Mouse (Mus musculus) intestine, embryonic 15.5 days (tissue): ENCODE results near the gene Fam151a. TPM values are rescaled to one million over a fixed set of nuclear protein-coding genes. Genes with fewer than 3 reads are reported as not detected.

Experiments used
- ATAC-seq: fragments of 200-750 bp; cut with Nextera tagmentation; 2 replicates; pipeline ENCODE4 v1.8.0; 2017; ENCODE audit warnings: moderate TSS enrichment, moderate library complexity
- H3K27ac ChIP-seq: fragments of 300-500 bp; sonication (generic); 2 replicates; pipeline ENCODE4 v1.5.1; 2015; ENCODE audit warnings: mild to moderate bottlenecking, inconsistent platforms
- H3K27me3 ChIP-seq: fragments of 300-500 bp; sonication (generic); replicated peaks from 2 replicates; pipeline ENCODE4 v1.6.1; 2015; ENCODE audit warnings: inconsistent platforms
- H3K36me3 ChIP-seq: fragments of 300-500 bp; sonication (generic); 2 replicates; pipeline ENCODE4 v1.6.1; 2015; ENCODE audit warnings: inconsistent platforms
- H3K4me1 ChIP-seq: fragments of 300-500 bp; sonication (generic); replicated peaks from 2 replicates; pipeline ENCODE4 v1.6.1; 2015; ENCODE audit warnings: inconsistent platforms
- H3K4me2 ChIP-seq: fragments of 300-500 bp; sonication (generic); replicated peaks from 2 replicates; pipeline ENCODE4 v1.6.1; 2015; ENCODE audit warnings: mild to moderate bottlenecking, inconsistent platforms
- H3K4me3 ChIP-seq: fragments of 300-500 bp; sonication (generic); replicated peaks from 2 replicates; pipeline ENCODE4 v1.5.1; 2015; ENCODE audit warnings: inconsistent platforms
- H3K9ac ChIP-seq: fragments of 300-500 bp; sonication (generic); 2 replicates; pipeline ENCODE4 v1.6.1; 2015; ENCODE audit warnings: inconsistent platforms
- H3K9me3 ChIP-seq: fragments of 300-500 bp; sonication (generic); 2 replicates; pipeline ENCODE4 v1.6.1; 2016; ENCODE audit warnings: inconsistent platforms
- WGBS: fragments of 180-500 bp; shearing (Covaris S2); methylation state at CpG from one replicate; pipeline ENCODE4 v1.1.7; 2015; 5-methylcytosine and 5-hydroxymethylcytosine counted together
- polyA plus RNA-seq: library from polyadenylated mRNA; unstranded; fragments of >200 nt; fragmentation: Nextera tagmentation; extraction: Ambion mirVana; gene quantifications from 2 replicates; pipeline ENCODE4 v1.2.1, GENCODE M21; 2015

The Fam151a gene
- 1.2 and 1.3 TPM in 2 replicates for polyA plus RNA-seq

DNA sequence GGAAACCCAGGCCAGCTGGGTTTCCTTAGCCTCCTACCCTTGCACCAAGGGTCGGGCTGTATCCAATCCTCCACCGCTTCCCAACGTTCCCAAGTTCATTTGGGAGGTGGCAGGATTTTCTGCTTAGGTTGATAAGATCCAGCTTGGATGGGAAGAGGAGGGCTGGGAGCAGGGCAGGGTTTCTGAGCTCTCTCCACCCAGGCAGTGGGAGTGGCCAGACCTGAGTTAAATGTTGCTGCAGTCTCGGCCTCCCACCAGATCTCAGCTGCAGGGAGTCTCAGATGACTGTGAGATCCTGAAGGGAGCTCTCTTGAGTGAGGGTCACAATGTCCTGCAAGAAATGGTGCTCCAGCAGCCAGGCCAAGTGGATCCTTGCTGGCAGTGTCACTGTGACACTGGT, at the start of gene Fam151a:
Fam151a (plus strand) TSS at position 254 of the 400 bp plus-strand sequence.
- no peaks in the 10 kb centered on the region for H3K27me3 ChIP-seq
- H3K4me2 ChIP-seq = no peak within 1 kb of the TSS
- H3K36me3 ChIP-seq = no peaks in the 10 kb centered on the region
- WGBS = 28% methylated on average over 4 of the region's 4 CpGs
- no peaks in the 10 kb centered on the region for H3K4me1 ChIP-seq
- no peak within 1 kb of the TSS for H3K27ac ChIP-seq
- no peak within 1 kb of the TSS for H3K4me3 ChIP-seq
- ATAC-seq = peak; percentile 61; the same call in 1 of the 2 replicates
- no peaks in the 10 kb centered on the region for H3K9me3 ChIP-seq
- no peak within 1 kb of the TSS for H3K9ac ChIP-seq

DNA sequence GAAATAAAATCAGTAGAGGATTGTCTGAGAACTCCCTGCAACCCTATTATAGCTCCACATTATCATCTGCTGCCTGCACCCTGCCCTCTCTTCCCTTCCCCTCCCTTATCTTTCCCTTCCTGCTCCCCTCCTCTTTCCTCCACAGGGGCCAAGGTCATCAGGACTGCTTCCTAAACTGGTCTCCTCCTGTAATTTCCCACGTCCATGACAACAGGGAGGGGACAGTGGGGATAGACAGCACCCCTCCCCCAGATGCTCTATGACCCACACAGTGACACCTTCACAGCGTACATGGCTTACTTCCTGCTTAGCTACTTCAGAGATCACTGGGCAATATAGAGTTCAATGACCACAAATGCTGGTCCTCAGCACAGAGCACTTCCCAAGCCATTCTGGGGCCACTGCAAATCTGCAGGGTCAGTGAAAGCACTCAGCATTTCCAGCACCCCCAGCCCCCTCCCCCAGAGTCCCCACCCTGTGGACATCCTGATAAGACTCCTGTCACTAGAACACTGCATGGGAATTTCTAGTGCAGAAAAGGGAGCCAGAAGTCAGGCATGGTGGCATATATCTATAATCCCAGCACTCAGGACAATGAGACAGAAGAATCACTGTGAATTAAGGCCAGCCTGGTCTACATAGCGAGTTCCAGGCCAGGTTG, 44.9 kb upstream of the Fam151a start:
- ATAC-seq = peak; percentile 90

GRCm38 (mm10) chr4:106693841-106694430, 39.8 kb upstream of the Fam151a start:
- no peaks in the 10 kb centered on the region for H3K27me3 ChIP-seq
- H3K4me3 ChIP-seq = no peak overlapping the region
- ATAC-seq = no peak
- H3K9me3 ChIP-seq = no peaks in the 10 kb centered on the region
- 78% methylated on average over 15 of the region's 15 CpGs for WGBS
- no peaks in the 10 kb centered on the region for H3K4me1 ChIP-seq
- no peak overlapping the region for H3K27ac ChIP-seq
- no peak overlapping the region for H3K4me2 ChIP-seq
- no peak overlapping the region for H3K9ac ChIP-seq
- H3K36me3 ChIP-seq = no peaks in the 10 kb centered on the region

More for the DNA sequence above, 44.9 kb upstream of the Fam151a start:
- Histone ChIP-seq H3K9me3 (no peaks in the 10 kb centered on the region), H3K27me3 (no peaks in the 10 kb centered on the region), H3K36me3 (no peaks in the 10 kb centered on the region), H3K4me1 (0 out of 2 replicates have a peak, but pooled peaks cover 5% of the 10 kb centered on the region), H3K4me3 (no peak overlapping the region), H3K9ac (no peak overlapping the region), H3K27ac (0 out of 2 replicates have a peak overlapping the region, but pooled peaks have one; percentile 7), H3K4me2 (no peak overlapping the region)
- WGBS = 27% methylated on average over 3 of the region's 3 CpGs

GRCm38 (mm10) chr4:106699989-106700388, 33.7 kb upstream of the Fam151a start:
- H3K9ac ChIP-seq = no peak overlapping the region
- H3K27ac ChIP-seq = no peak overlapping the region
- H3K9me3 ChIP-seq = no peaks in the 10 kb centered on the region
- no peaks in the 10 kb centered on the region for H3K27me3 ChIP-seq
- H3K4me1 ChIP-seq = peaks cover 12% of the 10 kb centered on the region; the same call in 1 of the 2 replicates
- ATAC-seq = peak; percentile 56
- no peak overlapping the region for H3K4me3 ChIP-seq
- H3K4me2 ChIP-seq = no peak overlapping the region
- WGBS = 18% methylated on average over 9 of the region's 9 CpGs
- no peaks in the 10 kb centered on the region for H3K36me3 ChIP-seq

DNA sequence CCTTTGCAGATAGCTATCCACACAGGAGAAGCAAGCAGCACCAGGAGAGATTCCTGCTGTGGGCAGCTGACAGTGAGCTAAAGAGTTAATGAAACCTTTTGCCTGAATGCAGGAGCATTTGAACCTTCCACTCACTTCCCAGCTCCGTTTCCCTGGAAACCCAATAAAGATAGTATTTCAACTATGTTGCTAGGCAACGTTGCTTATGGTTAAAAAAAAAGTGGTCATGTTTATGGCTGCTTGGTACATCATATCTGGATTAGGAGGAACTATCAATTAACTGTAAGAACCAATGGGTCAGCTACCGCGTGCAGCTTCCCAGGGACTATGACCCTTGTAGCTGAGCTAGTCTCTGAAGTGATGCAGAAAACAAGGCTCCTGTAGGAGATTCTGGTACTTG, 32.9 kb upstream of the Fam151a start:
- no peaks in the 10 kb centered on the region for H3K36me3 ChIP-seq
- H3K4me3 ChIP-seq = no peak overlapping the region
- peaks cover 15% of the 10 kb centered on the region; the same call in 1 of the 2 replicates for H3K4me1 ChIP-seq
- WGBS = 29% methylated on average over 4 of the region's 4 CpGs
- peak; percentile 66; the same call in 1 of the 2 replicates for ATAC-seq
- no peak overlapping the region for H3K9ac ChIP-seq
- H3K27me3 ChIP-seq = no peaks in the 10 kb centered on the region
- no peak overlapping the region for H3K27ac ChIP-seq
- H3K4me2 ChIP-seq = no peak overlapping the region
- no peaks in the 10 kb centered on the region for H3K9me3 ChIP-seq

DNA sequence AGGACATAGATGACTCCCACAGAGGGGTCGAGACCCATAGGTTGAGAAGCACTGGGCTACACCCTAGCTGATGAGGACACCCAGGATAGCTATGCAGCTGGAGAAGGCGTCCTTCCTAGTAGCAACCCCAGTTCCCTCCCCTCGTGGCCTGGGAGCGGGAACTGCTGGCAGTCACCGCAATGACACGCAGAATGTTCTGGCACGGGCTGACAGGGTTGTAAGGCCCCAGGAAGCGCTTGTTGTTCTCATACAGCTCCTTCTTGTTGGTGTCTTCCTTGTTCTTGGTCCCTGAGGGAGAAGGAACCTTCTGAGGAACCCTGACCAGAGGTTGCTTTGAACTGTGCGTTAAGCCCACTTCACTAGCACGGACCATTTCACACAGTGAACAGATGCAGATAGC, 29.7 kb upstream of the Fam151a start:
- WGBS = 84% methylated on average over 10 of the region's 10 CpGs
- Histone ChIP-seq H3K4me3 (no peak overlapping the region), H3K4me2 (no peak overlapping the region), H3K9me3 (no peaks in the 10 kb centered on the region), H3K27ac (no peak overlapping the region), H3K9ac (no peak overlapping the region), H3K4me1 (peaks cover 23% of the 10 kb centered on the region), H3K36me3 (no peaks in the 10 kb centered on the region), H3K27me3 (no peaks in the 10 kb centered on the region)
- no peak for ATAC-seq

GRCm38 (mm10) chr4:106704416-106704815, 29.3 kb upstream of the Fam151a start:
- 0 out of 2 replicates have a peak overlapping the region, but pooled peaks have one; percentile 0 for H3K9ac ChIP-seq
- no peaks in the 10 kb centered on the region for H3K36me3 ChIP-seq
- ATAC-seq = no peak
- 60% methylated on average over 11 of the region's 11 CpGs for WGBS
- H3K27me3 ChIP-seq = no peaks in the 10 kb centered on the region
- H3K4me3 ChIP-seq = no peak overlapping the region
- peaks cover 23% of the 10 kb centered on the region for H3K4me1 ChIP-seq
- no peak overlapping the region for H3K27ac ChIP-seq
- H3K4me2 ChIP-seq = no peak overlapping the region
- no peaks in the 10 kb centered on the region for H3K9me3 ChIP-seq

- H3K27ac ChIP-seq = no peak overlapping the region
- no peaks in the 10 kb centered on the region for H3K9me3 ChIP-seq
- no peak overlapping the region for H3K4me2 ChIP-seq
- H3K9ac ChIP-seq = no peak overlapping the region
- no peak overlapping the region for H3K4me3 ChIP-seq
- no peak for ATAC-seq
- peaks cover 19% of the 10 kb centered on the region for H3K4me1 ChIP-seq
- no peaks in the 10 kb centered on the region for H3K36me3 ChIP-seq
- 38% methylated on average over 8 of the region's 8 CpGs for WGBS
- no peaks in the 10 kb centered on the region for H3K27me3 ChIP-seq
Measured at GRCm38 (mm10) chr4:106705096-106705665, 28.5 kb upstream of the Fam151a start.

GRCm38 (mm10) chr4:106707957-106708356, 25.7 kb upstream of the Fam151a start:
- H3K4me2 ChIP-seq = peak overlapping the region; percentile 51
- WGBS = 25% methylated on average over 5 of the region's 5 CpGs
- H3K9ac ChIP-seq = no peak overlapping the region
- peak; percentile 87 for ATAC-seq
- no peak overlapping the region for H3K27ac ChIP-seq
- no peaks in the 10 kb centered on the region for H3K36me3 ChIP-seq
- no peaks in the 10 kb centered on the region for H3K9me3 ChIP-seq
- peaks cover 14% of the 10 kb centered on the region for H3K4me1 ChIP-seq
- no peaks in the 10 kb centered on the region for H3K27me3 ChIP-seq
- no peak overlapping the region; the same call in 1 of the 2 replicates for H3K4me3 ChIP-seq

DNA sequence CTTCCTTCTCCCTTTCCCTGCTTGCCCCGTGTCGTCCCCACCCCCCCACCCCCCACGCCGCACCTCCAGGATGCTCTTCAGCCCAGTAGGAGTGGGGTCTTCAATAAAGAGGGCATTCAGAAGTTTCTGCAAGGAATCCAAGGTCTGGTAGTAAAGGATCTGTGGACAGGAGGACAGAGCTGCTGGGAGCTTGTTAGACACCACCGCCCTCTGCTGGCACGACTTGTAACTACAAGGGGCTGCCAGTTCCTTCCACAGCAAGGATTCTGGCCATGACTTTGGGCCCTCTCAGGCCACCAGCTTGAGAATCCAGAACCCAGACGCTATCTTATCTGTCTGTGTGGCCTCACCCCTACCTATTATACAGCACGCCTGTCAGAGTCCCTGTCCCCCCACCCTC, 25.3 kb upstream of the Fam151a start:
- peak; percentile 76 for ATAC-seq
- no peaks in the 10 kb centered on the region for H3K9me3 ChIP-seq
- no peaks in the 10 kb centered on the region for H3K36me3 ChIP-seq
- H3K27me3 ChIP-seq = no peaks in the 10 kb centered on the region
- WGBS = 4% methylated on average over 8 of the region's 8 CpGs
- H3K27ac ChIP-seq = no peak overlapping the region
- H3K4me3 ChIP-seq = no peak overlapping the region; the same call in 1 of the 2 replicates
- peak overlapping the region; percentile 51 for H3K4me2 ChIP-seq
- H3K9ac ChIP-seq = no peak overlapping the region
- peaks cover 14% of the 10 kb centered on the region for H3K4me1 ChIP-seq

DNA sequence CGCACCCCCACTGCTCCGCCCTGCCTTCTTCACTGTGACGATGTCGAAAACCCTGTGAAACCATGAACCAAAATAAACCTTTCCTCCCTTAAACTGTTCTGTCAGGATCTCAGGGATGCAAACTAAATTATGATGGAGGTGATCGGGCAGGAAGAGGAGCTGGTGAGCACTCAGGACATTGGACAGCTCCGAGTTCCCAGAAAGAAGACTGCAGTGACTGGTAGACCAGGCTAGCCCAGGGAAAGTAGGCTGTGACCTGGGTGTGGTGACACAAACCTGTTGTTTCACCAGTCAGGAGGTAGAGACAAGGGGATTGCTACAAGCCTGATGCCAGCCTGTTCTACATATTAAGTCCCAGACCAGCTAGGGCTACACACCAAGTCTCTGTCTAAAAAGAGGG, 20.1 kb upstream of the Fam151a start:
- Histone ChIP-seq H3K27me3 (no peaks in the 10 kb centered on the region), H3K36me3 (no peaks in the 10 kb centered on the region), H3K27ac (no peak overlapping the region), H3K9me3 (no peaks in the 10 kb centered on the region), H3K4me3 (no peak overlapping the region), H3K4me1 (no peaks in the 10 kb centered on the region), H3K4me2 (no peak overlapping the region), H3K9ac (no peak overlapping the region)
- WGBS = 92% methylated on average over 6 of the region's 6 CpGs
- ATAC-seq = no peak

GRCm38 (mm10) chr4:106720631-106721030, 13.1 kb upstream of the Fam151a start:
- Histone ChIP-seq H3K9me3 (no peaks in the 10 kb centered on the region), H3K36me3 (no peaks in the 10 kb centered on the region), H3K27ac (no peak overlapping the region), H3K4me2 (no peak overlapping the region), H3K4me1 (no peaks in the 10 kb centered on the region), H3K4me3 (no peak overlapping the region), H3K9ac (no peak overlapping the region), H3K27me3 (no peaks in the 10 kb centered on the region)
- WGBS = 74% methylated on average over 4 of the region's 4 CpGs
- ATAC-seq = no peak
